Mouse (Mus musculus) embryonic facial prominence, embryonic 11.5 days (tissue): ENCODE measurements around the gene Heatr6. TPM values are rescaled to one million over a fixed set of nuclear protein-coding genes. Genes with fewer than 3 reads are reported as not detected.

Experiments
- ATAC-seq: fragments of 200-750 bp; cut with Nextera tagmentation; replicated peaks from 2 replicates; pipeline ENCODE4 v1.8.0; 2017; ENCODE audit warnings: low read depth; ENCODE audit not compliant: insufficient number of reproducible peaks, low FRiP score, low TSS enrichment
- DNase-seq: peaks from one replicate; pipeline ENCODE4 v3.0.0-alpha.2; 2015; ENCODE audit warnings: low spot score
- H3K27ac ChIP-seq: fragments of 300-500 bp; sonication (generic); replicated peaks from 2 replicates; pipeline ENCODE4 v1.5.1; 2014; ENCODE audit warnings: mild to moderate bottlenecking, low read depth, low read length, control low read depth
- H3K27me3 ChIP-seq: fragments of 300-500 bp; sonication (generic); 2 replicates; pipeline ENCODE4 v1.6.1; 2014; ENCODE audit warnings: mild to moderate bottlenecking, low read length, moderate library complexity, mixed read lengths; ENCODE audit not compliant: control insufficient read depth, insufficient read depth
- H3K36me3 ChIP-seq: fragments of 300-500 bp; sonication (generic); replicated peaks from 2 replicates; pipeline ENCODE4 v1.6.1; 2014; ENCODE audit warnings: low read depth, mild to moderate bottlenecking, low read length, moderate library complexity, mixed read lengths; ENCODE audit not compliant: control insufficient read depth, insufficient read depth
- H3K4me1 ChIP-seq: fragments of 300-500 bp; sonication (generic); 2 replicates; pipeline ENCODE4 v1.6.1; 2014; ENCODE audit warnings: low read length, mixed read lengths; ENCODE audit not compliant: control insufficient read depth, insufficient read depth
- H3K4me2 ChIP-seq: fragments of 300-500 bp; sonication (generic); 2 replicates; pipeline ENCODE4 v1.6.1; 2014; ENCODE audit warnings: low read depth, mild to moderate bottlenecking, control low read depth, low read length, moderate library complexity
- H3K4me3 ChIP-seq: fragments of 300-500 bp; sonication (generic); 2 replicates; pipeline ENCODE4 v1.5.1; 2014; ENCODE audit warnings: low read depth, low read length, control low read depth
- H3K9ac ChIP-seq: fragments of 300-500 bp; sonication (generic); replicated peaks from 2 replicates; pipeline ENCODE4 v1.6.1; 2014; ENCODE audit warnings: mild to moderate bottlenecking, control low read depth, low read length
- H3K9me3 ChIP-seq: fragments of 300-500 bp; sonication (generic); replicated peaks from 2 replicates; pipeline ENCODE4 v1.6.1; 2016; ENCODE audit warnings: mild to moderate bottlenecking, low read length, inconsistent platforms, mixed read lengths; ENCODE audit not compliant: control insufficient read depth
- WGBS: fragments of 180-500 bp; shearing (Covaris S2); extraction: QIAGEN DNeasy Blood & Tissue Kit; methylation state at CpG from one replicate; pipeline ENCODE4 v1.1.7; 2014; 5-methylcytosine and 5-hydroxymethylcytosine counted together
- polyA plus RNA-seq: library from polyadenylated mRNA; unstranded; fragments of >200 nt; fragmentation: Nextera tagmentation; extraction: Ambion mirVana; gene quantifications from 2 replicates; pipeline ENCODE4 v1.2.1, GENCODE M21; 2014

The Heatr6 gene
- polyA plus RNA-seq, 1 experiment from 2014 or later = 22.3 TPM

GRCm38 (mm10) chr11:83817048-83817447 lies 63.6 kb downstream of the Heatr6 start:
- 74% methylated on average over 6 of the region's 6 CpGs for WGBS
- Histone ChIP-seq H3K27ac (no peak overlapping the region), H3K9me3 (no peaks in the 10 kb centered on the region), H3K4me2 (no peak overlapping the region), H3K9ac (no peak overlapping the region), H3K27me3 (no peaks in the 10 kb centered on the region), H3K4me3 (no peak overlapping the region), H3K36me3 (no peaks in the 10 kb centered on the region), H3K4me1 (no peaks in the 10 kb centered on the region)
- no peak for DNase-seq
- ATAC-seq = no peak

GRCm38 (mm10) chr11:83817994-83818393 lies 64.5 kb downstream of the Heatr6 start:
- no peak overlapping the region for H3K27ac ChIP-seq
- 74% methylated on average over 4 of the region's 4 CpGs for WGBS
- no peak overlapping the region for H3K4me2 ChIP-seq
- H3K9ac ChIP-seq = no peak overlapping the region
- DNase-seq (no peak), ATAC-seq (no peak)
- H3K27me3 ChIP-seq = no peaks in the 10 kb centered on the region
- H3K9me3 ChIP-seq = no peaks in the 10 kb centered on the region
- no peak overlapping the region for H3K4me3 ChIP-seq
- no peaks in the 10 kb centered on the region for H3K36me3 ChIP-seq
- no peaks in the 10 kb centered on the region for H3K4me1 ChIP-seq

GRCm38 (mm10) chr11:83818591-83819127 lies 65.2 kb downstream of the Heatr6 start:
- ATAC-seq (no peak), DNase-seq (no peak)
- H3K9me3 ChIP-seq = no peaks in the 10 kb centered on the region
- WGBS = 58% methylated on average over 9 of the region's 9 CpGs
- H3K4me2 ChIP-seq = no peak overlapping the region
- H3K36me3 ChIP-seq = no peaks in the 10 kb centered on the region
- no peak overlapping the region for H3K4me3 ChIP-seq
- H3K4me1 ChIP-seq = no peaks in the 10 kb centered on the region
- no peaks in the 10 kb centered on the region for H3K27me3 ChIP-seq
- no peak overlapping the region for H3K9ac ChIP-seq
- no peak overlapping the region for H3K27ac ChIP-seq

GRCm38 (mm10) chr11:83819806-83820483 lies 66.4 kb downstream of the Heatr6 start:
- Histone ChIP-seq H3K4me3 (no peak overlapping the region), H3K27me3 (no peaks in the 10 kb centered on the region), H3K9ac (no peak overlapping the region), H3K4me2 (no peak overlapping the region), H3K4me1 (no peaks in the 10 kb centered on the region), H3K36me3 (no peaks in the 10 kb centered on the region), H3K27ac (no peak overlapping the region), H3K9me3 (no peaks in the 10 kb centered on the region)
- 30% methylated on average over 10 of the region's 10 CpGs for WGBS
- ATAC-seq (no peak), DNase-seq (no peak)

- DNase-seq = no peak
- ATAC-seq = no peak
- no peaks in the 10 kb centered on the region for H3K36me3 ChIP-seq
Observed at GRCm38 (mm10) chr11:83826142-83826541, 72.6 kb downstream of the Heatr6 start.

GRCm38 (mm10) chr11:83828553-83829142 lies 75.2 kb downstream of the Heatr6 start:
- H3K27me3 ChIP-seq = no peaks in the 10 kb centered on the region
- no peak overlapping the region for H3K9ac ChIP-seq
- H3K36me3 ChIP-seq = no peaks in the 10 kb centered on the region
- H3K9me3 ChIP-seq = no peaks in the 10 kb centered on the region
- WGBS = 83% methylated on average over 8 of the region's 8 CpGs
- H3K4me2 ChIP-seq = no peak overlapping the region
- no peak for DNase-seq
- no peak overlapping the region for H3K27ac ChIP-seq
- no peak for ATAC-seq
- no peak overlapping the region for H3K4me3 ChIP-seq
- H3K4me1 ChIP-seq = no peaks in the 10 kb centered on the region

More at GRCm38 (mm10) chr11:83826142-83826541, 72.6 kb downstream of the Heatr6 start:
- Histone ChIP-seq H3K9me3 (no peaks in the 10 kb centered on the region), H3K4me3 (no peak overlapping the region), H3K4me2 (no peak overlapping the region), H3K4me1 (no peaks in the 10 kb centered on the region), H3K27ac (no peak overlapping the region), H3K9ac (no peak overlapping the region), H3K27me3 (no peaks in the 10 kb centered on the region)
- 77% methylated on average over 3 of the region's 3 CpGs for WGBS

- Histone ChIP-seq H3K27me3 (no peaks in the 10 kb centered on the region), H3K4me3 (no peak overlapping the region), H3K9ac (no peak overlapping the region), H3K36me3 (no peaks in the 10 kb centered on the region), H3K4me1 (no peaks in the 10 kb centered on the region), H3K4me2 (no peak overlapping the region), H3K9me3 (no peaks in the 10 kb centered on the region), H3K27ac (no peak overlapping the region)
- 40% methylated on average over 8 of the region's 8 CpGs for WGBS
- DNase-seq (peak; percentile 72), ATAC-seq (no peak)
Observed at GRCm38 (mm10) chr11:83832389-83832788, 78.9 kb downstream of the Heatr6 start.
